Mouse (Mus musculus) left cerebral cortex, adult 2 months (tissue): Measurements from ENCODE around the gene Unc5cl. TPM values are rescaled to one million over a fixed set of nuclear protein-coding genes. Genes with fewer than 3 reads are reported as not detected.

Experiments used
- DNase-seq, 2 experiments: peaks; one replicate each; pipeline ENCODE4 v3.0.0; 2021 to 2022; ENCODE audit warnings: low spot score in 2 of 2, mixed read lengths in 1 of 2; ENCODE audit errors: extremely low spot score in 1 of 2
- H3K27ac ChIP-seq: fragments of 200-600 bp; 2 replicates; pipeline ENCODE4 v1.8.1; 2022
- H3K4me3 ChIP-seq: fragments of 200-600 bp; 2 replicates; pipeline ENCODE4 v1.8.1; 2022
- CTCF ChIP-seq: fragments of 200-600 bp; IDR thresholded peaks from 2 replicates; pipeline ENCODE4 v1.8.1; 2022; ENCODE audit warnings: antibody characterized with exemption, mild to moderate bottlenecking, moderate library complexity
- intact Hi-C: fragments of 180-260 bp; cut with DNase I; formaldehyde crosslinking; loops from one replicate; pipeline ENCODE4 v1.15.1; 2025
- long read RNA-seq, 2 experiments: library from polyadenylated mRNA; stranded (forward); transcript quantifications; one replicate each; pipeline ENCODE4 v2.0.0; 2021; ENCODE audit warnings: borderline mapping rate in 2 of 2
- total RNA-seq, 2 experiments: library from RNA; stranded (reverse); gene quantifications; 2 replicates each; pipeline ENCODE4 v1.2.3; 2021

Gene Unc5cl
- total RNA-seq: under 1 TPM in 1 of 2 experiments, not detected in 1; 0.30 TPM
- long read RNA-seq, experiment 1: 0 reads
- long read RNA-seq, experiment 2: 0 reads

- Histone ChIP-seq H3K4me3 (no peak within 1 kb of the TSS), H3K27ac (no peak within 1 kb of the TSS)
- intact Hi-C loops: no loop called here
- TF ChIP-seq CTCF: no peak
- no peak for DNase-seq
Observed at GRCm38 (mm10) chr17:48454688-48455087, at the start of gene Unc5cl. Gene Unc5cl (plus strand): TSS chr17:48454901.

GRCm38 (mm10) chr17:48407154-48407553 lies 47.5 kb upstream of the Unc5cl start:
- Histone ChIP-seq H3K4me3 (no peak overlapping the region), H3K27ac (no peak overlapping the region)
- no peak for DNase-seq
- TF ChIP-seq CTCF: no peak
- intact Hi-C loops: loop anchor here (2.0 kb wide), 2 partner anchors 34 to 80 kb away; no protein-coding TSS in a partner anchor

- peak overlapping the region; percentile 82 for H3K4me3 ChIP-seq
- no peak for TF ChIP-seq CTCF
- H3K27ac ChIP-seq: peak overlapping the region; percentile 99
- intact Hi-C loops: loop anchor here (2.0 kb wide), 3 partner anchors 35 to 81 kb away; no protein-coding TSS in a partner anchor
- no peak for DNase-seq
Observed at GRCm38 (mm10) chr17:48407910-48408525, 46.7 kb upstream of the Unc5cl start.

- TF ChIP-seq CTCF: no peak
- Histone ChIP-seq H3K27ac (peak overlapping the region; percentile 99), H3K4me3 (peak overlapping the region; percentile 82)
- intact Hi-C loops: loop anchor here (2.0 kb wide), 1 partner anchor 72 kb away; no protein-coding TSS in a partner anchor
- peak; percentile 70 to 72 for DNase-seq
Observed at GRCm38 (mm10) chr17:48408526-48409291, 46.0 kb upstream of the Unc5cl start.

- no peak for TF ChIP-seq CTCF
- peak within 1 kb of the TSS; percentile 82 for H3K4me3 ChIP-seq
- peak within 1 kb of the TSS; percentile 99 for H3K27ac ChIP-seq
- peak; percentile 100 for DNase-seq
- intact Hi-C loops: loop anchor here (2.0 to 10.0 kb wide), 4 partner anchors 73 to 1485 kb away; no protein-coding TSS in a partner anchor
Observed at GRCm38 (mm10) chr17:48409380-48410298, 45.1 kb upstream of the Unc5cl start, which contains the start of the genes Nfya and Oard1. Gene Nfya (minus strand): TSS chr17:48409906. Gene Oard1 (plus strand): TSS chr17:48410014.

- Histone ChIP-seq H3K27ac (peak overlapping the region; percentile 92), H3K4me3 (peak overlapping the region; percentile 56)
- intact Hi-C loops: loop anchor here (2.0 to 10.0 kb wide), 3 partner anchors 136 to 1484 kb away; no protein-coding TSS in a partner anchor
- no peak for TF ChIP-seq CTCF
- no peak for DNase-seq
Observed at GRCm38 (mm10) chr17:48410299-48410785, 44.4 kb upstream of the Unc5cl start.

GRCm38 (mm10) chr17:48411241-48411640 lies 43.5 kb upstream of the Unc5cl start:
- no peak for TF ChIP-seq CTCF
- peak overlapping the region; percentile 92 for H3K27ac ChIP-seq
- intact Hi-C loops: loop anchor here (2.0 to 10.0 kb wide), 3 partner anchors 136 to 1484 kb away; no protein-coding TSS in a partner anchor
- DNase-seq: no peak
- peak overlapping the region; percentile 56 for H3K4me3 ChIP-seq

GRCm38 (mm10) chr17:48416011-48416410 lies 38.7 kb upstream of the Unc5cl start:
- intact Hi-C loops: loop anchor here (2.0 to 10.0 kb wide), 4 partner anchors 187 to 1479 kb away; no protein-coding TSS in a partner anchor
- H3K4me3 ChIP-seq: no peak overlapping the region
- TF ChIP-seq CTCF: no peak

GRCm38 (mm10) chr17:48416425-48417195 lies 38.1 kb upstream of the Unc5cl start:
- Histone ChIP-seq H3K4me3 (no peak overlapping the region), H3K27ac (no peak overlapping the region)
- intact Hi-C loops: loop anchor here (2.0 to 10.0 kb wide), 4 partner anchors 186 to 1478 kb away; no protein-coding TSS in a partner anchor
- TF ChIP-seq CTCF: peak; percentile 81
- peak; percentile 62 to 70 for DNase-seq

More at GRCm38 (mm10) chr17:48416011-48416410, 38.7 kb upstream of the Unc5cl start:
- H3K27ac ChIP-seq: no peak overlapping the region
- no peak for DNase-seq

- H3K4me3 ChIP-seq: no peak overlapping the region
- no peak overlapping the region for H3K27ac ChIP-seq
- TF ChIP-seq CTCF: no peak
- intact Hi-C loops: loop anchor here (2.0 to 10.0 kb wide), 4 partner anchors 185 to 1477 kb away; no protein-coding TSS in a partner anchor
- DNase-seq: no peak
Observed at GRCm38 (mm10) chr17:48417521-48417920, 37.2 kb upstream of the Unc5cl start.
